Mouse (Mus musculus) Patski (cell line): Measurements from ENCODE around the gene 2310022A10Rik. TPM values are rescaled to one million over a fixed set of nuclear protein-coding genes. Genes with fewer than 3 reads are reported as not detected.

Source experiments
- ATAC-seq: fragments of 100-300 bp; one replicate; pipeline ENCODE4 v1.8.0; 2021
- CTCF ChIA-PET: fragments of 350-600 bp; sonication (Branson Sonifier 250); formaldehyde crosslinking; loops from one replicate; lab custom pipeline; 2022; ENCODE audit warnings: inconsistent platforms; lab: Charles Lee
- POLR2A ChIA-PET: fragments of 350-600 bp; sonication (Branson Sonifier 250); formaldehyde crosslinking; loops from one replicate; lab custom pipeline; 2022; ENCODE audit warnings: antibody characterized with exemption, inconsistent platforms; lab: Charles Lee
- DNase-seq: peaks from one replicate; pipeline ENCODE4 v3.0.0-alpha.2; 2011; ENCODE audit warnings: low read depth, low spot score
- H3K27me3 ChIP-seq: fragments of 371-371 bp; one replicate; pipeline ENCODE4 v1.5.1; 2021
- CTCF ChIP-seq: fragments of 100-300 bp; IDR thresholded peaks from one replicate; pipeline ENCODE4 v1.5.1; 2021
- in situ Hi-C: fragments of 300-500 bp; cut with MboI; formaldehyde crosslinking; loops from 3 replicates; pipeline ENCODE4 v1.11.1; 2018; ENCODE audit warnings: low pct_unique_long_range_greater_than_20kb, mixed read lengths
- polyA plus RNA-seq: library from polyadenylated mRNA; unstranded; gene quantifications from one replicate; pipeline ENCODE4 v1.2.3, GENCODE M21; 2021

2310022A10Rik gene
- polyA plus RNA-seq, 1 experiment from 2014 or later = 13.6 TPM

DNA sequence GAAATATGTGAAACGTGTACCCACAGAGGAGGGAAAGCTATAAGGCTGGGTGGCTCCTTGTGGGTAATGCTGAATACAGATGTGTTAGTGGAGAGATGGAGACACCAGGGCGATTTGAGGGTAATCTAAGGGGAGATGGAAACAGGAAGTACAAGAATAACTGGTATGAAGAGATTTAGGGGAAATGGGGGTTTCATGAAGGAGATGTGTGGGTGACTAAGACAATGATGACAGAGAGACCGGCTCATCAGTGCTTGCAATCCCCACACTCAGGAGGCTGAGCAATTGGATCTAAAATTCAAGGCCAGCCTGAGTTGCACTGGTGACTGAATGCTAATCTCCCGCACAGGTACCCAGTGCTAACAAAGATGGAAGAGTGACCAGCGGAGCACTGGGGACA is 963 bp upstream of the 2310022A10Rik start:
- in situ Hi-C loops = no loop called here
- POLR2A ChIA-PET = interaction anchor here (1.1 kb wide), 1 partner anchor 10 kb away, joined by 3 read pairs; no protein-coding TSS in a partner anchor
- no peak for DNase-seq
- CTCF ChIA-PET = interaction anchor here (2.7 kb wide), 1 partner anchor 25 kb away, joined by 10 read pairs; no protein-coding TSS in a partner anchor
- H3K27me3 ChIP-seq = no peaks in the 10 kb centered on the region
- ATAC-seq = no peak
- TF ChIP-seq CTCF = no peak

DNA sequence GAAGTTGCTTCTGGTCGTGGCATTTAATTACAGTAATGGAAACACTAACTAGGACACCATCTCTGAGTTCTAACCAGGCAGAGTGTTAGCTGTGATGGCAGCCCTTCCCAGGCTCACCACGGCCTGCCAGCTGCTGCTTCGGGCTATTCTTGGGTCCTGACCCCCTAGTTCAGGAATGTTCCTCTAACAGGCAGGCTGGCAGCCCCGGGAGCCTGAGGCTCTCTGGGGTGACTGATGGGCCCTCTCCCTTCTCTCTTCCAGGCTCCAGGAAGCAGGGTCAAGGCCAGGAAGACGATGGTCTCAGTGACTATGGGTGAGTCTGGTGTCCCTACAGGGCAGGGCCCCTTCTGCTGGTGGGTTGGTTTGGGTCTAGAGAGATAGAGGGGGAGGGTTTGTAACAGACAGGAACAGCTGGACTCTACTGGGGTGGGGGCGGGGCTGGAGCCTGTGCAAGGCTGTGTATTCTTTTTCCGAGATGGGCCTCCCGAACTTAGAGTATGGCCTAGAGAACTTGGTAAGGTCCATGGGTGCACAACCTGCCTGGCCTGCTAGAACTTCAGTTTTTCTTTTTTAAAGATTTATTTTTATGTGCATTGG is 7.4 kb downstream of the 2310022A10Rik start:
- ChIA-PET CTCF (interaction anchor here (1.0 kb wide), 1 partner anchor 21 kb away, joined by 3 read pairs; no protein-coding TSS in a partner anchor), POLR2A (interaction anchor here (0.6 kb wide), 1 partner anchor 1033 kb away, joined by 3 read pairs; no protein-coding TSS in a partner anchor)
- DNase-seq (no peak), ATAC-seq (no peak)
- TF ChIP-seq CTCF = no peak
- H3K27me3 ChIP-seq = no peaks in the 10 kb centered on the region
- in situ Hi-C loops = no loop called here

DNA sequence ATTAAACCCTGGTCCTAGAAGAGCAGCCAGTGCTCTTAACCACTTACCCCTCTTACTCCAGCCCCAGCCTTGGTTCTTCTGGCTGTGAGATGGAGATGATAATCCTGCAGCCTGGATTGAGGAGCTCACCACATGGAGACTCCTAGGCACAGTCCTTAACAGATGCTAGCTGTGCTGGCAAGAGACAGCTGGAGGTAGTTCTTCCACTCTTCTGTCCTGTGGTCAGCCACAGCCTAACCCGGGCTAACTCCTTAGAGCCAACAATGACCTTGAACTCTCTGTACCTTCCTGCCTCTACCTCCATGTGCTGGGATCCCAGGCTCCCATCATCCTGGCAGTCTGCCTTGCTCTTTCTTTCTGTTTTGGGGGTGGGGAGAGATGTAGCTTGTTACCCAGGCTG is 7.9 kb downstream of the 2310022A10Rik start:
- ATAC-seq (no peak), DNase-seq (no peak)
- TF ChIP-seq CTCF = no peak
- POLR2A ChIA-PET = interaction anchor here (0.6 kb wide), 1 partner anchor 1033 kb away, joined by 3 read pairs; no protein-coding TSS in a partner anchor
- in situ Hi-C loops = no loop called here
- no peaks in the 10 kb centered on the region for H3K27me3 ChIP-seq
- CTCF ChIA-PET = no interaction called here

DNA sequence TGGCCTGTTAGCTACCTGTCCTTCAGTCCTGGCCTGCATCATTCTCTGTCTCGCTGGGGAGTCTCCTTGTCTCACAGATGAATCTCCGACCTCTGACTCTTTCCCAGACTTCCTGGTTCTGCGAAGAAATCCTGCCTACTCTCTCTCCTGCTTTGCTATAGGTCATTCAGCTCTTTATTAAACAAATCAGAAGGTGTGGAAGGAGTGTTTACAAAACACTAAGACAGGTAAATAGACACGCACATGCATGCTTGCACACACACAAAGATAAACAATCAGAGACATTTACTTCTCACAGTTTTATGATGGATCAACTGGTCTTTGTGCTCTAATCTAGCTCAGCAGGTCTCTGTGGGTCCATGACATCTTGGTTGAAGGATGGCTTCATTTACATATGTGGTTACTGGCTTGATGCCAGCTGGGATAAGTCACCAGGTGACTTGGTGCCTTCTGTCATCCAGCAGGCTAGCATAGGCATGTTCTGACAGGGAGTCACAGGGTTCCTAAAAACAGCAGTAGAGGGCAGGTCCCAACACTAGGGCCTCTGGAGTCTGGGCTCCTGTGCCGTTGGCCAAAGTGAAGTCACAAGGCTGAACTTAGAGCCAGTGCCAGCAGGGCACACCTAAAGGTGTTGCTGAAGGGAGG is 16.7 kb downstream of the 2310022A10Rik start:
- no peak for TF ChIP-seq CTCF
- DNase-seq (no peak), ATAC-seq (peak; percentile 41)
- H3K27me3 ChIP-seq = no peaks in the 10 kb centered on the region
- in situ Hi-C loops = no loop called here
- CTCF ChIA-PET = interaction anchor here (1.3 kb wide), 1 partner anchor 15 kb away, joined by 4 read pairs; no protein-coding TSS in a partner anchor
- POLR2A ChIA-PET = no interaction called here

DNA sequence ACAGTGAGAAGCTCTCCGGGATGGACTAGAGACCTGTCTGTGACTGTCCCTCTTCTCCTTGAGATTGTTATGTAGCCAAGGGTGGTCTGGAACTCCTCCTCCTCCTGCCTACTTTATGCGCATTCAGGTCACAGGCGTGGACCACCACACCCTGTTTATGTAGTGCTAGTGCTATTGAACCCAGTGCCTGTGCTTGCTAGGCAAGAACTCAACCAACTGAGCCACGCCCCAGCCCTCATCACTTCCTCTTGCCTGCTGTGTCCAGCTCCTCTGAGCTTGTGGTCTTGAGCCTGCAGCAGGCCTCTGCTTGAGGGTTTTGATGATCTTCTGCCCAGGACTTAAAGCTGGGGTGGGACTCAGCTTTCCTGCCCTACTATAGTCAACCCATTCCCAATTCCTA is 19.1 kb downstream of the 2310022A10Rik start:
- TF ChIP-seq CTCF = no peak
- CTCF ChIA-PET = no interaction called here
- ATAC-seq (no peak), DNase-seq (no peak)
- in situ Hi-C loops = no loop called here
- no peaks in the 10 kb centered on the region for H3K27me3 ChIP-seq
- POLR2A ChIA-PET = no interaction called here

DNA sequence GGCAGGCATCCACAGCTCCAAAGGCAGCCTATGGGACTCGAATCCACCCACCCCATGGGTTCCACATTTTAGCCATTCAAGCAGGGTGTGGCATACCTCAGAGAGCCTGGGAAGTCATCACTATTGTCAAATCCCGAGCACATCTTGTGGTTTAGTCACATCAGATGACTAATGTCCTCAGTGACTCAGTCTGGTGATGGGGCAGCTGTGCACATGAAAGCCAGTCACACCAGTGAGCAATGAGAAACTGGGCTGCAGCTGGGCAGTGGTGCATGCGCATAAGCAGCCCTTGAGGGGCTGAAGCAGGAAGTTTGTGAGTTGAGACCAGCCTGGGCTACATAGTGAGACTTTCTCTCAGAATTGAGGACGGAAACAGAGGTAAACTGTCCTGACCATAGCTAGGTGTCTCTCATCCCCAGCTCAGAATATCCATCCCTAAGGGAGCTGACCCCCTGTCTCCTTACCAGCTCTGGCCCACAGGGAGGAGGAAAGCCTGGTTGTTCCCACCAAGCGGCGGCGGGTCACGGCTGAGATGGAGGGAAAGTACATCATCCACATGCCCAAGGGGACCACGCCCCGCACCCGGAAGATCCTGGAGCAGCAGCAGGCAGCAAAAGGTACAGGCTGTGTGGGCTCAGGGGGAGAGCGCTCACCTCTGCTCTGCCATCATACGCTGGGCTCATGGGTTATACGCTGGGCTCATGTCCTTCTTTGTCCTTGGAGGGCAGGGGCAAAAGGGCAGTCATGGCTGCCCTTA is 21.3 kb downstream of the 2310022A10Rik start:
- in situ Hi-C loops = no loop called here
- no peak for TF ChIP-seq CTCF
- ATAC-seq (peak; percentile 64), DNase-seq (no peak)
- POLR2A ChIA-PET = interaction anchor here (1.0 kb wide), 1 partner anchor 12 kb away, joined by 3 read pairs; no protein-coding TSS in a partner anchor
- CTCF ChIA-PET = interaction anchor here (1.2 kb wide), 1 partner anchor 19 kb away, joined by 3 read pairs; no protein-coding TSS in a partner anchor
- H3K27me3 ChIP-seq = no peaks in the 10 kb centered on the region

DNA sequence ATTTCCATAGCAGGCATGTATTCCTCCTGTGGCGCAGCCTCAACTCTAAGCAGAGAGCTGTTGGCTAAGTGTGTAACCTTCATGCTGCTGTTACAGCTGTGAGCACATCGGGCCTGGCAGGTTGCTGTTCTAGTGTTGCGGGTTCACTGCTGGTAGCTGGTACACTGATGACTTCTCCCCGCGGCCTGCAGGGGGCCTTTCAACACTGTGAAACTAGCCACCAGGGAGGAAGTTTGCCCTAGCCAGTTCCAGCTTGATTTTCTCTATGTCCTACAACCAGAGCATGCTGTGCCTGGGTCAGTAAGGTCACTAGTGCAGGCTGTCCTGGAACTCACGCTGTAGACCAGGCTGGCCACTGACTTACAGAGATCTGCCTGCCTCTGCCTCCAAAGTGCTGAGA is 23.9 kb downstream of the 2310022A10Rik start:
- H3K27me3 ChIP-seq = no peaks in the 10 kb centered on the region
- in situ Hi-C loops = no loop called here
- TF ChIP-seq CTCF = no peak
- POLR2A ChIA-PET = interaction anchor here (0.6 kb wide), 1 partner anchor 8 kb away, joined by 5 read pairs; no protein-coding TSS in a partner anchor
- CTCF ChIA-PET = interaction anchor here (1.3 kb wide), 1 partner anchor 9 kb away, joined by 3 read pairs; no protein-coding TSS in a partner anchor
- no peak for ATAC-seq
- DNase-seq = no peak

DNA sequence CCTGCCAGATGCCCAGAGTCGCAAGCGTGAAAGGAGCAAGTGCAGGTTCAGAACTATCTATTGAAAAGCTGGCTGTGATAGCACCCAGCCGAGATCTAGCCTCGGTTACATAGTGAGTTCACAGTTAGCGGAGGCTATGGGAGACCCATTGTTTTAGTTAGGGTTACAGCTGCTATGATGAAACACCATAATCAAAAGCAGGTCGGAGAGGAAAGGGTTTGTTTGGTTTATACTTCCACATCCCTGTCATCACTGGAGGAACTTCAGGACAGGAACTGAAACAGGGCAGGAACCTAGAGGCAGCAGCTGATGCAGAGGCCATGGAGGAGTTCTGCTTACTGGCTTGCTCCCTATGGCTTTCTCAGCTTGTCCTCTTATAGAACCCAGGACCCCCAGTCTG is 24.6 kb downstream of the 2310022A10Rik start:
- H3K27me3 ChIP-seq = no peaks in the 10 kb centered on the region
- no peak for TF ChIP-seq CTCF
- no peak for ATAC-seq
- in situ Hi-C loops = no loop called here
- CTCF ChIA-PET = interaction anchor here (1.3 kb wide), 1 partner anchor 10 kb away, joined by 3 read pairs; no protein-coding TSS in a partner anchor
- POLR2A ChIA-PET = no interaction called here
- no peak for DNase-seq

DNA sequence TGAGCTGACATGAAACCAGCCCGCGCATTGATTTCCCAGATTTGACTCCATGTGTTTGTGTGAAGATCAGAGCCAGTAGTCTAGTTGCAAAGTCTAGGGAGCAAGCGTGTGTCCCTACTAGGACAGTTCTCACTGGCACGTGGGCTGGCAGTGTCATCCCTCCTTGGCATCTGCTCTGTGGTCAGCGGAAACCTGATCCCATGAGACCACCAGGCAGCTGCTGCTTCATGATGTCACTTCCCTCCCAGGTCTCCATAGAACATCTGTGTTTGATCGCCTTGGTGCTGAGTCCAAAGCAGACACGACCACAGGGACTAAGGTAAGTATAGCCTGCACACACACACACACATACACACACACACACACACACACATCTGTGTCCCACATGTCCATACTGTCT is 25.4 kb downstream of the 2310022A10Rik start:
- no peaks in the 10 kb centered on the region for H3K27me3 ChIP-seq
- TF ChIP-seq CTCF = no peak
- DNase-seq (no peak), ATAC-seq (no peak)
- POLR2A ChIA-PET = no interaction called here
- CTCF ChIA-PET = interaction anchor here (1.3 kb wide), 1 partner anchor 11 kb away, joined by 3 read pairs; no protein-coding TSS in a partner anchor
- in situ Hi-C loops = no loop called here
